Mouse (Mus musculus) forebrain, embryonic 10.5 days (tissue): ENCODE results near the gene Wdr81. TPM values are rescaled to one million over a fixed set of nuclear protein-coding genes. Genes with fewer than 3 reads are reported as not detected.
A peak's percentile ranks its signal among the peaks of the same experiment; 100 is the strongest.

Experiments used
- DNase-seq: peaks from one replicate; pipeline ENCODE4 v3.0.0-alpha.2; 2017; ENCODE audit warnings: low spot score; ENCODE audit errors: extremely low spot score
- H3K27ac ChIP-seq: fragments of 300-500 bp; sonication (generic); 2 replicates; pipeline ENCODE4 v1.5.1; 2016; ENCODE audit warnings: mild to moderate bottlenecking
- H3K27me3 ChIP-seq: fragments of 300-500 bp; sonication (generic); 2 replicates; pipeline ENCODE4 v1.6.1; 2016; ENCODE audit warnings: mild to moderate bottlenecking; ENCODE audit not compliant: poor library complexity, severe bottlenecking
- H3K36me3 ChIP-seq: fragments of 300-500 bp; sonication (generic); replicated peaks from 2 replicates; pipeline ENCODE4 v1.6.1; 2016; ENCODE audit warnings: mild to moderate bottlenecking, moderate library complexity
- H3K4me1 ChIP-seq: fragments of 300-500 bp; sonication (generic); 2 replicates; pipeline ENCODE4 v1.6.1; 2016
- H3K4me3 ChIP-seq: fragments of 300-500 bp; sonication (generic); 2 replicates; pipeline ENCODE4 v1.5.1; 2016; ENCODE audit warnings: mild to moderate bottlenecking, moderate library complexity
- H3K9me3 ChIP-seq: fragments of 300-500 bp; sonication (generic); 2 replicates; pipeline ENCODE4 v1.6.1; 2016; ENCODE audit warnings: mild to moderate bottlenecking, moderate library complexity
- WGBS: fragments of 180-500 bp; shearing (Covaris S2); methylation state at CpG from one replicate; pipeline ENCODE4 v1.1.7; 2016; 5-methylcytosine and 5-hydroxymethylcytosine counted together
- polyA plus RNA-seq: library from polyadenylated mRNA; unstranded; fragments of >200 nt; fragmentation: Nextera tagmentation; extraction: Ambion mirVana; gene quantifications from 2 replicates; pipeline ENCODE4 v1.2.1, GENCODE M21; 2016

Gene Wdr81
- polyA plus RNA-seq, 1 experiment from 2014 or later = 6.4 TPM

- Histone ChIP-seq H3K27ac (peak within 1 kb of the TSS; percentile 83), H3K4me3 (peak within 1 kb of the TSS; percentile 49), H3K36me3 (peaks cover 4% of the 10 kb centered on the region; the same call in 1 of the 2 replicates), H3K4me1 (peaks cover 31% of the 10 kb centered on the region), H3K27me3 (no peaks in the 10 kb centered on the region), H3K9me3 (no peaks in the 10 kb centered on the region)
- 50% methylated on average over 10 of the region's 10 CpGs for WGBS
- DNase-seq = no peak
Measured at GRCm38 (mm10) chr11:75422013-75422792, 32.3 kb downstream of the Wdr81 start, which contains the start of gene Serpinf1. Gene Serpinf1, minus strand, starts transcription at chr11:75422701.

DNA sequence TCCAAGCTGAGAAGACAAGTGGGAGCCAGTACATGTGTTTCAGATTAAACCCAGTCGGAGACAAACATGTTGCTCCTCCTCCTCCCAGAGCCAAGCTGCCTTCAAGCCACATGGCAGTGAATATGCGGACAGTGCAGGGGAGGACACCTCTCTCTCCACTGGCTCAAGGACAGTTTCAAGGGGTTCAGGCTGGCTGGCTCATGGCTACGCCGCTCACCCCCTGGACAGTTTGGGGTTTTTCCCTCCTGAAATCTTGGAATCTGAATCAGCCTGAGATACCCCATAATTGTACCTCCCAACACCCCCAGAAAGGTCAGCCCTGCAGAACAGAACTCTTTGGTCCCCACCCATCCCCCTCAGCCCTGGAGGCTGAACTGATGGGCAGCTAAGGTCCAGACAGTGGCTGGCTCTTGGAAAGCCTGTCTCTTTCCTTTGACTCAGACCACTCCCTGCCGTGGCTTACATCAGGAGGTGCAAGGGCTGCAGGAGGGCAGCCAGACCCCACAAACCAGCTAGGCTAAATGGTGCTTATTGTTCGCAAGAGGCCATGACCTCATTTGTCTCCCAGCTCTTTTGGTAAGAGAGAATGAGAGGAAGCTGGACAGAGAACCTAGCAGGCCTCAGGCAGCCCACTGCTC is 33.0 kb downstream of the Wdr81 start:
- H3K4me3 ChIP-seq = peak overlapping the region; percentile 49
- H3K4me1 ChIP-seq = peaks cover 31% of the 10 kb centered on the region
- peak overlapping the region; percentile 83 for H3K27ac ChIP-seq
- 42% methylated on average over 6 of the region's 6 CpGs for WGBS
- no peaks in the 10 kb centered on the region for H3K9me3 ChIP-seq
- no peaks in the 10 kb centered on the region for H3K27me3 ChIP-seq
- peak; percentile 35 for DNase-seq
- peaks cover 4% of the 10 kb centered on the region; the same call in 1 of the 2 replicates for H3K36me3 ChIP-seq

DNA sequence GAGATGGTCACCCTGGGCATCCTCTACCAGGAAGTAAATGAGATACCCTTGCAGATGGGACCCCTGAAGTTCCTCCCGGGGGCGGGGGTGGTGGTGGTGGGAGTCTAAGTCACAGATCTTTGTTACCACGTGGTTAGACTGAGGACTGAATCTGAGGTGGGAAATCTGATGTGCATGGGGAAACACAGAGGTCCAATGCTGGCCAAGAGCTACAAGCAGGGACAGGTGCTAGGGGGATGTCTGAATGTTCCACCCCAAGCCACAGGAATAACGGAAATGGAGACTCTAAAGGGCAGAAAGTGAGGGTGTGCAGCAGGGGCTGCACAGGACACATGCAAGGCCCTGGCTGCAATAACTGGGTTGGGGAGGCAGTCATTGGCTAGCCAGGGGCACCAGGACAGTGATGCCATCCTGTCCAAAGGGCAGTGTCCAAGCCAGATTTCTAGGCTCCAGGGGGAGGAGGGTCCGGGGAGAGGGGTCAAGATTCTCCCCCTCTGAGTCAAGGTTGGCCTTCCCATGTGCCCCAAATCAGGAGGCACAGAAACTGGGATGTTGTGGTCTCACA is 33.6 kb downstream of the Wdr81 start:
- Histone ChIP-seq H3K4me3 (peak overlapping the region; percentile 49), H3K27me3 (no peaks in the 10 kb centered on the region), H3K36me3 (peaks cover 10% of the 10 kb centered on the region), H3K9me3 (no peaks in the 10 kb centered on the region), H3K27ac (peak overlapping the region; percentile 83), H3K4me1 (peaks cover 31% of the 10 kb centered on the region)
- WGBS = 60% methylated on average over 5 of the region's 5 CpGs
- DNase-seq = no peak

- H3K9me3 ChIP-seq = no peaks in the 10 kb centered on the region
- H3K36me3 ChIP-seq = peaks cover 18% of the 10 kb centered on the region
- peak overlapping the region; percentile 83; the same call in 1 of the 2 replicates for H3K27ac ChIP-seq
- WGBS = 82% methylated on average over 7 of the region's 7 CpGs
- H3K27me3 ChIP-seq = no peaks in the 10 kb centered on the region
- H3K4me3 ChIP-seq = no peak overlapping the region
- no peak for DNase-seq
- H3K4me1 ChIP-seq = peaks cover 31% of the 10 kb centered on the region
Measured at GRCm38 (mm10) chr11:75420037-75420436, 34.5 kb downstream of the Wdr81 start.

DNA sequence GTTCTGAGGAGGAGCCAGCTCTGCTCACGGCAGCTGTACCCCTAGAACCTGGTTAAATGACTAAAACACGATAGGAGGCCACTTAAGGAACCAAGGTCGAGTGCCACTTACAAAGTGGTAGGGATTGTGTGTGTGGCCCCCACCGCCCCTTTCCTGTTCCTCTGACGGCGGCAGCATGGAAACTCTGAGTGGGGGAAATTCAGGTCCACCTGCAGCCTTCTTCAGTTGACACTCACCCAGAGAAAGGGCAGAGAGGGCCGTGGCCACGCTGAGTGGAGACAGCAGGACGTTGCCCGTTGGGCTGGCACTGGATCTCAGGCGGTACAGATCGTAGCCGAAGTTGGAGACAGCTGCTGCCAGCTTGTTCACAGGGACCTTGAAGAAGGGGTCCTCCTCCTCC is 38.5 kb downstream of the Wdr81 start:
- H3K36me3 ChIP-seq = peaks cover 36% of the 10 kb centered on the region
- WGBS = 92% methylated on average over 13 of the region's 13 CpGs

DNA sequence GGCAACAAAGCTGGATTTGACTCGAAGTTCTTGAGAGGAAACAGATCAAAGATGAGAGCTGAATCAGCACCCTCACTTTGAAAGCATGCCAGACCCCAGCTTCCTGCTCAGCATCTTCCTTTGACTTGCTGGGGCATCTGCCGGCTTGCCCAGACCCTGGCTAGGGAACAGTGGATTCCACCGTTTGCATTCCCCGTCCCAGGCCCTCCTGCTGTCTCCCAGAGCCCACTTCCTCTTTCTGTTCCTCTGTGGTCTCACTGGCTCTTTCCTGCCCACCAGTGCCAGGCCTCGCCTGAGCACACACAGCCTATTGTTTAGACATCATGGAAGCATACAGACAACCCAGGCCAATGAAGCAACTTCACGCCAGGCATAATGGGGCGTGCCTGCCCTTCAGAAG is 39.4 kb downstream of the Wdr81 start:
- DNase-seq = no peak
- H3K27ac ChIP-seq = no peak overlapping the region
- H3K4me3 ChIP-seq = no peak overlapping the region
- H3K27me3 ChIP-seq = no peaks in the 10 kb centered on the region
- peaks cover 7% of the 10 kb centered on the region for H3K4me1 ChIP-seq
- 71% methylated on average over 7 of the region's 7 CpGs for WGBS
- peaks cover 44% of the 10 kb centered on the region for H3K36me3 ChIP-seq
- no peaks in the 10 kb centered on the region for H3K9me3 ChIP-seq

More for the DNA sequence above, 38.5 kb downstream of the Wdr81 start:
- H3K27ac ChIP-seq = peak overlapping the region; percentile 32
- no peak for DNase-seq
- no peaks in the 10 kb centered on the region for H3K9me3 ChIP-seq
- no peaks in the 10 kb centered on the region for H3K27me3 ChIP-seq
- H3K4me1 ChIP-seq = peaks cover 16% of the 10 kb centered on the region
- no peak overlapping the region for H3K4me3 ChIP-seq

DNA sequence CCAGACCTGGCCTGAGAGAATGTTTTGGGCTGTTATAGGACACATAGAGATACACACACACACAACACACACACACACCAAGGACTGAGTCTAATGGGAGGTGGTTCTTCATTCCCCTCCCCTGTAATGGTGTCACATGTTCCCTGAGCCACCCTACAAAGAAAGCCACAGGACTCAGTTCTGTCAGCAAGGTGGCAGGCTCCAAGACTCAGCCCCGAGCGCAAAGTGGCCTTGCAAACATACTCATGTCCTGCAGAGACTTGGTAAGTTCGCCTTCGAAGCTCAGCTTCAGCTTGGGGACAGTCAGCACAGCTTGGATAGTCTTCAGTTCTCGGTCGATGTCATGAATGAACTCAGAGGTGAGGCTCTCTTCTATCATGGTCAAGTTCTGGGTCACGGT is 43.9 kb downstream of the Wdr81 start:
- 95% methylated on average over 7 of the region's 7 CpGs for WGBS
- Histone ChIP-seq H3K36me3 (peaks cover 46% of the 10 kb centered on the region), H3K27ac (no peak overlapping the region), H3K27me3 (no peaks in the 10 kb centered on the region), H3K9me3 (no peaks in the 10 kb centered on the region), H3K4me1 (peaks cover 4% of the 10 kb centered on the region; the same call in 1 of the 2 replicates), H3K4me3 (no peak overlapping the region)
- no peak for DNase-seq

DNA sequence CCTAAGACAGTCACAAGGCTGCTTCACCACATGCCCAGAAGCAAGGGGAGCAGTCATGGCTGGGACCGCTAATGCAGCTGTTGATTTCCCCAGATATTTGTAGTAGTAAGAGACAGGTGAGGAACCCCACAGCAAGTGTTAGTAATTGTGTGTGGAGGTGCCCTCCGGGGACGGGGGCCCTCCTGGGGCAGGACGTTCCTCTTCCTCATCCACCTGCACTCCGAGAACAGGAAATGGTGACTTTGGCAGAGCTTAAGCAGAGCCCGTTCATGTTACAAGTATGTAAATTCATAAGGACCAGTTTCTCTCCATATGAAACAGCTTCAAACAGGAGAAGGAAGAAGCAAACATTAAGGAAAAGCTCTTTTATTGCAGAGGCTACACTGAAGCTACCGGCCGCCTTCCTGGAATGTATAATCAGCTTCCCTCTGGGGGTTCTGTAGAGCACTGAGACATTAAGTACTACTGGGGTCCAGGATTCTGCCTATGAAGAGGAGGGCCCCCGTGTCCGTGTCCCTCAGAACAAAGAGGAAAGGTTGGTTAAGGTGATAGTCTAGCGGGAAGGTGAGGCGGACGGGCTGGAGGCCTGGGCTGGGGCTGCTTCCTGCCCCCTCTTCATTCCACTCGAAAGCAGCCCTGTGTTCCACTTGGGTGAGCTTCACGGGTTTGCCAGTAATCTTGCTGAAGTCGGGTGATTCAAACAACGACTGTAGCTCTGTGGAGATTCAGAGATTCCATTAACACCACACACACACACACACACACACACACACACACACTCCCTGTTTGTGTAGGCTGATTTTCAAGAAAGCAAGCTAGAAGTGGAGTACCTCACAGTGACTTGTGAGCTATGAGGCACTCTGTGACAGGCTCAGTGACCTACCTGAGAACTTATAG is 44.6 kb downstream of the Wdr81 start:
- peaks cover 41% of the 10 kb centered on the region for H3K36me3 ChIP-seq
- no peak for DNase-seq
- no peak overlapping the region for H3K27ac ChIP-seq

DNA sequence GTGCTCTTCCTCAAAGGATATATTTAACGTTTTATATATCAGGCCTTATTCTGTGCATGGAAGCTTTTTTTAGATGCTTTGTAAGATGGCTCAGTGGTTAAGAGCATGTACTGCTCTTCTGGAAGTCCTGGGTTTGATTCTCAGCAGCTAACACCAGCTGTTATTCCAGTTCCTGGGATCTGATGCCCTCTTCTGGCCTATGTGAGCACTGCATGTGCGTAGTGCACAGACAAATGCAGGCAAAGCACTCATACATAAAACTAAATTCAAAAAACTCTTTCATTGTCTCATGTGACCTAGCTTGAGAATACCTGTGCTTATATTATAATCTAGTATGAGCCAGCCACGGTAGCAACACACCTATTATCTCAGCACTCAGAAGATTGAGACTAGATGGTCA is 47.7 kb downstream of the Wdr81 start:
- Histone ChIP-seq H3K27me3 (no peaks in the 10 kb centered on the region), H3K4me3 (no peak overlapping the region), H3K36me3 (peaks cover 29% of the 10 kb centered on the region), H3K4me1 (peaks cover 4% of the 10 kb centered on the region; the same call in 1 of the 2 replicates), H3K9me3 (no peaks in the 10 kb centered on the region), H3K27ac (no peak overlapping the region)
- WGBS = 43% methylated on average over 3 of the region's 3 CpGs
- DNase-seq = no peak

More for the DNA sequence above, 44.6 kb downstream of the Wdr81 start:
- Histone ChIP-seq H3K27me3 (no peaks in the 10 kb centered on the region), H3K9me3 (no peaks in the 10 kb centered on the region), H3K4me1 (peaks cover 4% of the 10 kb centered on the region; the same call in 1 of the 2 replicates), H3K4me3 (no peak overlapping the region)
- 85% methylated on average over 17 of the region's 17 CpGs for WGBS

DNA sequence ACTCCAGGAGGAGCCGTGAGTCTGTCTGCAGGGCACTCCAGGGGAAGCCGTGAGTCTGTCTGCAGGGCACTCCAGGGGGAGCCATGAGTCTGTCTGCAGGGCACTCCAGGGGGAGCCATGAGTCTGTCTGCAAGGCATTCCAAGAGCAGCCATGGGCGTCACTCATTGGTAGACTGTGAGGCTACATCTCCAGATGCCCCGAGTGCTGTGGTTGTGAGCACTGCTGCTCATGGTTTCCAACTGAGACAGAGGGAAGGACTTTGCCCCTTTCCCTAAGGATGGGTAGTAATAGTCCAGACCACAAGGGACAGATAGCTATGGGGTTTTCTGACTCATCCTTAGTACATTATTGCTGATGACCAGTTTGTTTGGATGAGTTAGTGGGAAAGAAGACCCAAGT is 48.4 kb downstream of the Wdr81 start:
- Histone ChIP-seq H3K9me3 (no peaks in the 10 kb centered on the region), H3K4me1 (peaks cover under 1% of the 10 kb centered on the region; the same call in 1 of the 2 replicates), H3K36me3 (peaks cover 24% of the 10 kb centered on the region), H3K27me3 (no peaks in the 10 kb centered on the region), H3K4me3 (no peak overlapping the region), H3K27ac (no peak overlapping the region)
- 81% methylated on average over 4 of the region's 4 CpGs for WGBS
- DNase-seq = no peak

DNA sequence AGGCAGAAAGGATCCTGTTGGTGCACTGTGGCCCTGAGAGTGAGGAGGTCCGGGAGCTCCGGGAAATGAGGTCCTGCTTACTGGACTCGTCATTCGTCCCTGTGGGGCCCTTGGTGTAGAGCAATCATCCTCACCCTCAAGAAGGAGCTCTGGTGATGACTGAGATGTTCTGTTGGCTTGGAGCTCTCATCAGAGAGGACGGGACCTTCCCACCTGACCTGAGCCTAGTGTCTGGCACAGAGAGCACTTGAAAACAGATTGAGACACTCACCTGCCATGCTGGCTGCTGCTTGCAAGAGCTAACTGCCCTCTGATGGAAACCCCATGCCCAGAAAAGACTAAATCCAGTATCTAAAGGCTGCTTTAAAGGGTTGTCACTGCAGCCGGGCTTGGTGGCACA is 49.7 kb downstream of the Wdr81 start:
- DNase-seq = no peak
- 92% methylated on average over 6 of the region's 6 CpGs for WGBS
- Histone ChIP-seq H3K27me3 (no peaks in the 10 kb centered on the region), H3K36me3 (peaks cover 12% of the 10 kb centered on the region), H3K4me3 (no peak overlapping the region), H3K9me3 (no peaks in the 10 kb centered on the region), H3K4me1 (no peaks in the 10 kb centered on the region), H3K27ac (no peak overlapping the region)
